Mouse (Mus musculus) embryonic facial prominence, embryonic 14.5 days (tissue): ENCODE results near the gene Paqr4. TPM values are rescaled to one million over a fixed set of nuclear protein-coding genes. Genes with fewer than 3 reads are reported as not detected.
"Not testable (repeated sequence)": the region's sequence is repeated elsewhere in the genome, so short reads cannot be mapped to it uniquely, and the experiment has no call there.

Experiments used
- ATAC-seq: fragments of 200-750 bp; cut with Nextera tagmentation; 2 replicates; pipeline ENCODE4 v1.8.0; 2017; ENCODE audit warnings: low read depth, moderate number of reproducible peaks, moderate TSS enrichment
- DNase-seq: peaks from one replicate; pipeline ENCODE4 v3.0.0-alpha.2; 2015; ENCODE audit warnings: low spot score
- H3K27ac ChIP-seq: fragments of 300-500 bp; sonication (generic); replicated peaks from 2 replicates; pipeline ENCODE4 v1.5.1; 2014; ENCODE audit warnings: low read depth, mild to moderate bottlenecking, low read length, moderate library complexity
- H3K27me3 ChIP-seq: fragments of 300-500 bp; sonication (generic); replicated peaks from 2 replicates; pipeline ENCODE4 v1.6.1; 2014; ENCODE audit warnings: low read length; ENCODE audit not compliant: control insufficient read depth, insufficient read depth
- H3K36me3 ChIP-seq: fragments of 300-500 bp; sonication (generic); 2 replicates; pipeline ENCODE4 v1.6.1; 2014; ENCODE audit warnings: low read length, mixed read lengths; ENCODE audit not compliant: control insufficient read depth, insufficient read depth
- H3K4me1 ChIP-seq: fragments of 300-500 bp; sonication (generic); 2 replicates; pipeline ENCODE4 v1.6.1; 2014; ENCODE audit warnings: antibody characterized with exemption, low read length; ENCODE audit not compliant: control insufficient read depth, insufficient read depth
- H3K4me2 ChIP-seq: fragments of 300-500 bp; sonication (generic); 2 replicates; pipeline ENCODE4 v1.6.1; 2014; ENCODE audit warnings: low read depth, mild to moderate bottlenecking, low read length, moderate library complexity, mixed read lengths
- H3K4me3 ChIP-seq: fragments of 300-500 bp; sonication (generic); 2 replicates; pipeline ENCODE4 v1.5.1; 2014; ENCODE audit warnings: low read depth, mild to moderate bottlenecking, low read length
- H3K9ac ChIP-seq: fragments of 300-500 bp; sonication (generic); 2 replicates; pipeline ENCODE4 v1.6.1; 2014; ENCODE audit warnings: low read depth, mild to moderate bottlenecking, low read length, moderate library complexity, mixed read lengths
- H3K9me3 ChIP-seq: fragments of 300-500 bp; sonication (generic); 2 replicates; pipeline ENCODE4 v1.6.1; 2016; ENCODE audit warnings: low read length; ENCODE audit not compliant: control insufficient read depth
- WGBS: fragments of 180-500 bp; shearing (Covaris S2); extraction: QIAGEN DNeasy Blood & Tissue Kit; methylation state at CpG from one replicate; pipeline ENCODE4 v1.1.7; 2014; 5-methylcytosine and 5-hydroxymethylcytosine counted together
- polyA plus RNA-seq: library from polyadenylated mRNA; unstranded; fragments of >200 nt; fragmentation: Nextera tagmentation; extraction: Ambion mirVana; gene quantifications from 2 replicates; pipeline ENCODE4 v1.2.1, GENCODE M21; 2014

Paqr4 gene
- polyA plus RNA-seq, 1 experiment from 2014 or later: 20.9 TPM

DNA sequence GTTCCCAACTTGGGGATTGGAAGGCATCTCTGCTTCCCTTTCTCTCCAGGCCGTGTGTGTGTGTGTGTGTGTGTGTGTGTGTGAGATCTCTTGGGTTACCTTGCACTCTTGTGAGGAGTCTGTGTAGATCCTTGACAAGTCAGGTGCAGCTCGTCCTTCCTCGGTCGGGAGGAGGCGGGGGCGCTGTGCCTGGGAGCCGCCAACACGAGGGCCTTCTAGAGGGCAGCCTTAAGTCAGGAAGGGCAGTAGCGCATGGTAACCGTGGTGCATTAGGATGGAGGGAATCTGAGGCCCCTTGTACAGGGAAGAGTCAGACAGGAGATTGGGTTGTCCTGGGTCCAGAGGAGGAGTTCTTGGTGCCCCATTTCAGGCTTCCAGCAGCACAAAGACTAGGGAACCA, 35.5 kb upstream of the Paqr4 start:
- no peak for ATAC-seq
- 71% methylated on average over 10 of the region's 10 CpGs for whole genome bisulfite sequencing
- Histone ChIP-seq H3K36me3 (no peaks in the 10 kb centered on the region), H3K4me2 (no peak overlapping the region), H3K4me3 (no peak overlapping the region), H3K4me1 (no peaks in the 10 kb centered on the region), H3K27ac (no peak overlapping the region), H3K27me3 (no peaks in the 10 kb centered on the region), H3K9ac (no peak overlapping the region), H3K9me3 (no peaks in the 10 kb centered on the region)
- DNase-seq: no peak

- Histone ChIP-seq H3K4me3 (no peak overlapping the region), H3K36me3 (no peaks in the 10 kb centered on the region), H3K27me3 (no peaks in the 10 kb centered on the region), H3K9me3 (no peaks in the 10 kb centered on the region), H3K4me2 (no peak overlapping the region), H3K4me1 (peaks cover 10% of the 10 kb centered on the region; the same call in 1 of the 2 replicates), H3K9ac (no peak overlapping the region), H3K27ac (no peak overlapping the region)
- 6% methylated on average over 12 of the region's 12 CpGs for WGBS
- DNase-seq: peak; percentile 85
- ATAC-seq: peak; percentile 44
Observed at GRCm38 (mm10) chr17:23774090-23774489, 33.4 kb upstream of the Paqr4 start.

DNA sequence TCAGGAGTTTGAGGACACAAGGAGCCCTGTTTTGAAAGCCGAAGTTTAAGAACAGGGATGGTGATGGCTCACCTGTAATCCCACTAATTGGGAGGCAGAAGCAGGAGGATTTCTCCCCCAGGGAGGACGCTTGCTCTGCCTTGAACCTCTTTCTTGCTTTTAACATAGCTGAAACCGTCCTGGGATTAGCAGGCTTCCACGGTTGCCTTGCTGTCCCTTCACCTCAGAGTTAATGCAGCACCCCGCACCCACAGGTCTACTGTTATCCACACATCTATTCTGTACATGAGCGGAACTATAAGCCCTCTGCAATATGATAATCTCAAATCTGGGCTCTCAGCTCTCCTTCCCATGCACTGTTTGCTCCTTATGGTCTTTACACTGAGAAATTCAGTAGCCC, 33.0 kb upstream of the Paqr4 start:
- 74% methylated on average over 6 of the region's 6 CpGs for WGBS

DNA sequence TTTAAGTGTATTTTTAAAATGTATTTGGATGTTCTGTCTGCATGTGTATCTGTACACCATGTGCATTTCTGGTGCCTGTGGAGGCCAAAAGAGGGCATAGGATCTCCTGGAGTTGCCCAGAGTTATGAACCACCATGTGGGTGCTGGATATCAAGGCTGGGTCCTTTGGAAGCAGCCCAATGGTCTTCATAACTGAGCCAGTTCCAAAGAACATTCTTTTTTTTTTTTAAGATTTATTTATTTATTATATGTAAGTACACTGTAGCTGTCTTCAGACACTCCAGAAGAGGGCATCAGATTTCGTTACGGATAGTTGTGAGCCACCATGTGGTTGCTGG, 31.5 kb upstream of the Paqr4 start:
- 88% methylated on average over 2 of the region's 2 CpGs for WGBS
- H3K27me3 ChIP-seq, H3K4me1 ChIP-seq, H3K27ac ChIP-seq, H3K9me3 ChIP-seq, H3K36me3 ChIP-seq, H3K4me3 ChIP-seq, ATAC-seq, DNase-seq, H3K9ac ChIP-seq: not testable (repeated sequence)
- peak overlapping the region; percentile 69; the same call in 1 of the 2 replicates for H3K4me2 ChIP-seq

More for the DNA sequence above, 33.0 kb upstream of the Paqr4 start:
- Histone ChIP-seq H3K36me3 (no peaks in the 10 kb centered on the region), H3K4me2 (no peak overlapping the region), H3K27me3 (no peaks in the 10 kb centered on the region), H3K9me3 (no peaks in the 10 kb centered on the region), H3K4me3 (no peak overlapping the region), H3K27ac (no peak overlapping the region), H3K9ac (no peak overlapping the region), H3K4me1 (peaks cover 10% of the 10 kb centered on the region; the same call in 1 of the 2 replicates)
- no peak for DNase-seq
- ATAC-seq: no peak

GRCm38 (mm10) chr17:23771284-23772218, 30.9 kb upstream of the Paqr4 start, which contains the start of gene Flywch1:
Gene Flywch1 (minus strand): TSS chr17:23771602.
- peak within 1 kb of the TSS; percentile 97 for H3K9ac ChIP-seq
- peak; percentile 100 for DNase-seq
- no peaks in the 10 kb centered on the region for H3K36me3 ChIP-seq
- H3K27me3 ChIP-seq: no peaks in the 10 kb centered on the region
- H3K4me3 ChIP-seq: peak within 1 kb of the TSS; percentile 89
- H3K27ac ChIP-seq: peak within 1 kb of the TSS; percentile 83
- ATAC-seq: peak; percentile 99
- peaks cover 10% of the 10 kb centered on the region; the same call in 1 of the 2 replicates for H3K4me1 ChIP-seq
- peak within 1 kb of the TSS; percentile 69 for H3K4me2 ChIP-seq
- WGBS: 4% methylated on average over 46 of the region's 58 CpGs
- H3K9me3 ChIP-seq: no peaks in the 10 kb centered on the region

GRCm38 (mm10) chr17:23770896-23771283, 30.2 kb upstream of the Paqr4 start:
- Histone ChIP-seq H3K9ac (peak overlapping the region; percentile 97), H3K4me1 (peaks cover 10% of the 10 kb centered on the region; the same call in 1 of the 2 replicates), H3K4me3 (peak overlapping the region; percentile 89), H3K36me3 (no peaks in the 10 kb centered on the region), H3K4me2 (peak overlapping the region; percentile 69), H3K27ac (peak overlapping the region; percentile 83), H3K9me3 (no peaks in the 10 kb centered on the region), H3K27me3 (no peaks in the 10 kb centered on the region)
- ATAC-seq (peak; percentile 11), DNase-seq (no peak)
- 1% methylated on average over 19 of the region's 19 CpGs for WGBS

GRCm38 (mm10) chr17:23770493-23770892, 29.8 kb upstream of the Paqr4 start:
- Histone ChIP-seq H3K27me3 (no peaks in the 10 kb centered on the region), H3K36me3 (no peaks in the 10 kb centered on the region), H3K4me1 (peaks cover 10% of the 10 kb centered on the region; the same call in 1 of the 2 replicates), H3K4me2 (peak overlapping the region; percentile 69), H3K27ac (peak overlapping the region; percentile 83; the same call in 1 of the 2 replicates), H3K4me3 (peak overlapping the region; percentile 89), H3K9ac (peak overlapping the region; percentile 97), H3K9me3 (no peaks in the 10 kb centered on the region)
- ATAC-seq (no peak), DNase-seq (no peak)
- WGBS: 14% methylated on average over 2 of the region's 2 CpGs

- no peaks in the 10 kb centered on the region for H3K4me1 ChIP-seq
- H3K4me2 ChIP-seq: no peak overlapping the region
- no peak overlapping the region for H3K27ac ChIP-seq
- ATAC-seq (no peak), DNase-seq (no peak)
- H3K9me3 ChIP-seq: no peaks in the 10 kb centered on the region
- peaks cover 52% of the 10 kb centered on the region for H3K36me3 ChIP-seq
- H3K27me3 ChIP-seq: no peaks in the 10 kb centered on the region
- no peak overlapping the region for H3K9ac ChIP-seq
- no peak overlapping the region for H3K4me3 ChIP-seq
- 90% methylated on average over 8 of the region's 11 CpGs for WGBS
Observed at GRCm38 (mm10) chr17:23762976-23763375, 22.3 kb upstream of the Paqr4 start.
